Mouse (Mus musculus) heart, adult 8-10 months (tissue): Measurements from ENCODE around the gene Pxylp1. TPM values are rescaled to one million over a fixed set of nuclear protein-coding genes. Genes with fewer than 3 reads are reported as not detected.
"Not testable (repeated sequence)": the region's sequence is repeated elsewhere in the genome, so short reads cannot be mapped to it uniquely, and the experiment has no call there.

ENCODE experiments used
- DNase-seq: peaks from one replicate; pipeline ENCODE4 v3.0.0; 2022; ENCODE audit warnings: low spot score
- total RNA-seq, 4 experiments: library from RNA; stranded (reverse); gene quantifications; 2 replicates each; pipeline ENCODE4 v1.2.4; 2022

The Pxylp1 gene
- 10 to 100 TPM; 12.3 to 22.6 (median 17.7) TPM for total RNA-seq

- DNase-seq, result no peak
Observed at GRCm38 (mm10) chr9:96892546-96892945, at the start of gene Pxylp1. Gene Pxylp1, minus strand, starts transcription at chr9:96892669.

DNA sequence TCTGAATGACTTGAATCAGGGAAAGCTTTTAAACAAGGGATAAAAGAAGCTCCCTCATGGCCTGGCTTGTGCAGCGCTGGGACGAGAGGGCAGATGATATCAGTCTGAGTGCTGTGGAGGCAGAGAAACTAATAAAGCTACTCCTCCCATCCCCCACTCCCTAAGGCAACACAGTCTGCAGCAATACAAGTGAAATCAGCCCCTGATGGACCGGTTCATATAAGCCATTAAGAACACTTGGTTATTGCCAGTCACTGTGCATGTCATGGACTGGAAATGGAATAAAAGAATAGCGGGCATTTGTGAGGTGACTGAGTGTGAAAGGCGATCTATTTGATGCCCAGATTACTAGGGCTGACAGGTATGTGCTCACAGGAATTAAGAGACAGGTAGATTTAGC is 46.4 kb upstream of the Pxylp1 start:
- no peak for DNase-seq

DNA sequence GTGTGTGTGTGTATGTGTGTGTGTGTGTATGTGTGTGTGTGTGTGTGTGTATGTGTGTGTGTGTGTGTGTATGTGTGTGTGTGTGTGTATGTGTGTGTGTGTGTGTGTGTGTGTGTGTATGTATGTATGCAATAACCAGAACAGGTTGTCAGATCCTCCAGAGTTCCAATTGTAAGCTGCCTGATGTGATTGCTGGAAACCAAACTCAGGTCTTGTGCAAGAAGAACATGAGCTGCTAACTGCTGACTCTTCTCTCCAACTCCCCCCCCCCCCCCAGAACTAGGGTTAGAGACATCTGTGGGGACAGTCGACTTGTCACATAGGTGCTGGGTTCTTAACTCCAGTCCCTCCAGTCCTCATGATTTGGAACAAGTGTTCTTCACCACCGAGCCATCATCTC is 44.0 kb upstream of the Pxylp1 start:
- DNase-seq, result not testable (repeated sequence)

DNA sequence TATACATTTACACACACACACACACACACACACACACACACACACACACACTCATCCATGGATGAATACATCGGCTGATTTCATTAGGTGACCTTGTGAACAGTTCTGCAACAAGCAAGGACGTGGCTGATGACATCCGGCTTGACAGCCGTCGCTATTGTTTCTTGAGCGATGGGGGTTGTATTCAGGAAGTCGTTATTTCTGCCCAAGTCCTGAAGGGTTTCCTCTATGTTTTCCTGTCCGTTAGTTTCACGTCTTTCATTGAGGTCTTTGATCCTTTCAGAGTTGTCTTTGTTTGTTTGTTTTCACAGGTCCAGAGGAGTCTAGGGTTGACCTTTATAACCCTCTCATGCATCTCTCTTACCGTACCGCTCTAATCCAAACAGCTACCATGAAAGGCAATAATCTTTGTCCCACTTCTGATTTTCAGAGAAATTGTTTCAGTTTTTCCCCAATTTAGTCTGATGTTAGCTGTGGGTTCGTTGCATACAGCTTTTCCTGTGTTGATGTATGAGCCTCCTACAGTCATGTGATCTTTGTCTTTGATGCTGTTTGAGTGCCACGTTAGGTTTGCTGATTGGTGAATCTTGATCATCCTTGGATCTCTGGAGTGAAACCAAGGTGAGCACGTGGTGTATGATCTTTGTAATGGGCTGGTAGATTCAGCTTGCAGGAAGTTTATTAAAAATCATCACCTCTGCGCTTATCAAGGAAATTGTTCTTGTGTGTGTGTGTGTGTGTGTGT is 43.3 kb upstream of the Pxylp1 start:
- DNase-seq, result no peak

- no peak for DNase-seq
Observed at GRCm38 (mm10) chr9:96934816-96935215, 42.3 kb upstream of the Pxylp1 start.

- DNase-seq, result no peak
Observed at GRCm38 (mm10) chr9:96932751-96933150, 40.3 kb upstream of the Pxylp1 start.

- no peak for DNase-seq
Observed at GRCm38 (mm10) chr9:96923577-96924316, 31.3 kb upstream of the Pxylp1 start.

- DNase-seq, result no peak
Observed at GRCm38 (mm10) chr9:96923119-96923518, 30.6 kb upstream of the Pxylp1 start.

- DNase-seq, result peak; percentile 93
Observed at GRCm38 (mm10) chr9:96916620-96917538, 24.4 kb upstream of the Pxylp1 start.

- DNase-seq, result no peak
Observed at GRCm38 (mm10) chr9:96916076-96916475, 23.6 kb upstream of the Pxylp1 start.

DNA sequence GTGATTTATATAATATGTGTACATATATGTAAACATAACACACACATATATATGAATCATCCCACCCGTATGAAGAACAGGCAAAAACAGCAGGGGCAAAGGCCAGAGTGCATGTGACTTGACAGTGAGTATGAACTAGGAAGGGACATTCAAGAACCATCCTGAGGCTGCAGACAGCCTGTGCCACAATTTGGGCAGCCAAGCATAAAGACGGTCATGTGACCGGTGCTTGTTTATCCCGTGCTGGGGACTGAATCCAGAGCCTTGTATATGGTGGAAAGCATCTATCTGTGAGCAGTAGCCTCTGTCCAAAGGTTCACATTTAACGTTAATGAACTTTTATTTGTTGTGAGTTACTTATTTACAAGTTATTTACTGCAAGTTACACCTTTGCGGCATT is 22.4 kb upstream of the Pxylp1 start:
- DNase-seq, result no peak

DNA sequence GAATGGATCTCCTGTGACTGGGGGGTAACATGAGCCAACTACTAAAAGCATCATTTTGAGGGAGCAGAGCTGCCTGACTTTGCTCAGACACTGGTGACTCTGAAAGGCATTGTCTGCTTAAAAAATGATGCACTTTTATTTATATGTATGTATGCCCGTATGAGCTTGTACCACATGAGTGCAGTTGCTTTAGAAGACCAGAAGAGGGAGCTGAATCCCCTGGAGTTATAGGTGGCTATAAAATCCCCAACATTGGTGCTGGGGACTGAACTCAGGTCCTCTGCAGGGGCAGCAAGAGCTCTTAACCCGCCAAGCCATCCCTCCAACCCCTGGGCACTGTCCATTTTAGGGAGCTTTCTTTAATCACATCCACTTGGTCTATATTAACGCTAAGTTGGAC is 21.5 kb upstream of the Pxylp1 start:
- DNase-seq, result no peak

- no peak for DNase-seq
Observed at GRCm38 (mm10) chr9:96909503-96909902, 17.0 kb upstream of the Pxylp1 start.

DNA sequence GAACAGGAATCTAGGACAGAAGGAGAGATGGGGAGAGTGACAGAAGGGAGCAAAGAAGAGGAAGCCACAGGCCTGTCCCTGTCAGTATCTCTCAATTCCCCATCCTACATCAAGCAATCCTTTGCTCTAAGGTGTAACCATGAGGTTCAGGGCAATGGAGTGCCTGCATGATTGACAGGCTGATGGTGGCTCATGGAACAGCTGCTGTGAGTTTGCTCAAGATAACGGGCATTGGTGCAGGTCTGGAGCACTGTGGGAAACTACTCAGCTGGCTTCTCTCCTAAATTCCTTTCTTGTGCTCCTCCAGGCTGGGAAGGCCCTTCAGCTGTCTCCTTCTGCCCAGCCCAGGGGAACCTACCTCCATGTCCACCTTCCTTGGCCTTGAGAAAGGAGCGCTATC is 16.3 kb upstream of the Pxylp1 start:
- DNase-seq, result no peak

DNA sequence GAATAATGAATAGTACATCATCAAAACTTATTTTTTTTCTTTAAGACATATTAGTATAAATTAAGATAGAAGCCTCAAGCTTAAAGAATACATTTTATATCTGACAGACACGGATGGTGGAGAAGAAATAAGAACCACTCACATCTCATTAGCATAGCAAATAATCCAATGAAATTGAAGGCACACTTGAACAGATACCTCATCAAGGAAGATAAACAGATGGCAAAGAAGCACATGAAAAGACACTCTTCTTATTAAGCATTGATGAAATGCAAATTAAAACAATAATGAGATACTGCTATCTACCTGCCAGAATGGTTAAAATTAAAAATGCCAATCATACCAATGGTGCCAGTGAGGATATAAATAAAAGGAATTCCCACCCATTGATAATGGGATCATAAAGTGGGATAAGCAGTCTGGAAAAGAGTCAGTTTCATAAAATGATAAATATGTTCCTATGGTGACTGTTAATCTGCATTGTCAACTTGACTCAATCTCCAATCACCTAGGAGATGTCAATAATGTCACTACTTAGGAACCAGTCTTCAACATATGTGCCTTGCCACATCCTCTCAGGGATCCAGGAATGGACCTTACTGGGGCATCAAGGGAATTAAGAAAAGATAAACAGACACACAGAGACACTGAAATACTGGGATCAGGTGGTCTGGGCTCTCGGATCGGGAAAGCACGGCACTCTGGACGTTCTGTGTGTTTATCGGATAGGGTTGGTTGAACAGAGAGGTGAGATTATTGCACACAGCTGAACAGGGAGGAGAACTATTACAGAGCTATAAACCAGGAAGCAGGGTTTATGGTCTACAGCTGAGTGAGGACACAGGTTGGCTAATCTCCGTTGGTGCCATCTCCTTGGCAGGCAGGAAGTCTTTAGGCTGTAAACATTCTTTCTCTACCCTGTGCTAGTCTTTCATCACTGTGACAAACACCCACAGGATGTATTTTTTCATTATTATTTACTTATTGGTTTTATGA is 12.2 kb upstream of the Pxylp1 start:
- DNase-seq, result no peak

DNA sequence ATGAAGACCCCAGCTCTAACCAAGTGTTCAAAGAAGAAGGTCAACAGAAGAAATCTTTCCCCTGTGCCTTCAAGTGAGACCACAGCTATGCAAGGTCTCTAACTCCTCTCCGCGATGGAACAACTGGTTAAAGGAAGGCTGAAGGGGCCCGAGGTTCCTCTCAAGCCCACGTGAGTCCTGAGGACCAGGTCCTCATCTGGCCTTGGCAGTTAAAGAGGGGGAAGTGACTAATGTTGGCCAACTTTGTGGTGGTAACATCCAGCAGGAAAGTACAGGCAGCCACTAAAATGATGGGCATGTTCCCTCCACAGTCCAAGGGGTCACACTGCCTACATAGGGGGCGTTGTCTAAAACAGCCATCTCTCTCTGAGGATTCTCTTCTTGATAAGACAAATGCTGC is 7.2 kb upstream of the Pxylp1 start:
- DNase-seq, result no peak

DNA sequence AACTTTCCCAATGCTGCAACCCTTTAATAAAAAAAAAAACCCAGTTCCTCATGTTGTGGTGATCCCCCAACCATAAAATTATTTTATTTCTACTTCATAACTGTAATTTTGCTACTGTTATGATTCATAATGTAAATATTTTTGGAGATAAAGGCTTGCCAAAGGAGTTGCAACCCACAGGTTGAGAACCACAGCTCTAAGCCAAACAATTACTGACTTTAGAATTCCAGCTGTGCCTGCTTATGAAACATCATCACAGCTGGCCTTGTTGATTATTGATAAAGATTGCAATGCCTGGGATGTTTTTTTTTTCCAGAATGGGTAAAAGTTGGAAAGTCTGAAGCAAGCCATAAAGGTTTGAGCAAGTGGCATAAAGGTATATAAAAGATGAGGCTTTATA is 6.5 kb upstream of the Pxylp1 start:
- no peak for DNase-seq

DNA sequence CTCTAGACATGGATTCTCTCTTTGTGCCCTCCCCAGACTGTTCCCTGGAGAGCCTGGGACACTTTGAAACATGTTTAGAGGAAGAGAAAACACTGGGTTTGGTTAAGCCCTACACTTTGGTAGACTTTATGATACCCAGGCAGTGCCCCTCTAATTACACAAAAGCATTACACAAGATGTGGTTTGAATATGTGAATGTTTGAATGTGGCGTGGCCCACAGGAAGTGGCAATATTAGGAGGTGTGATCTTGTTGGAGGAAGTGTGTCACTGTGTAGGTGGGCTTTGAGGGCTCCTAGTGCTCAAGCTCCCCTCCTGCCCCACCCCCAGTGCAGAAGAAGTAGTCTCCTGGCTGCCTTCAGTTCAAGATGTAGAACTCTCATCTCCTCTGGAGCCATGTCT is 4.2 kb upstream of the Pxylp1 start:
- no peak for DNase-seq

GRCm38 (mm10) chr9:96893582-96893981 is 1.1 kb upstream of the Pxylp1 start:
- no peak for DNase-seq

GRCm38 (mm10) chr9:96891341-96892330 is 833 bp downstream of the Pxylp1 start:
- DNase-seq, result no peak
